Mouse (Mus musculus): ENCODE data around the gene Ralgps1. TPM values are rescaled to one million over a fixed set of nuclear protein-coding genes. Genes with fewer than 3 reads are reported as not detected.

Ralgps1 gene
- 1 to 10 TPM; 7.5 to 9.8 TPM for polyA plus RNA-seq (2017; shearing (Covaris generic))

GRCm38 (mm10) chr2:33370777-33371647, at the start of gene Ralgps1:
TSS of gene Ralgps1 (minus strand) at chr2:33371486.

GRCm38 (mm10) chr2:33215700-33216509, 155.4 kb downstream of the Ralgps1 start, which contains the start of gene Angptl2:
TSS of gene Angptl2 (plus strand) at chr2:33216069.

GRCm38 (mm10) chr2:33131500-33132092, 239.7 kb downstream of the Ralgps1 start, which contains the start of gene Garnl3:
TSS of gene Garnl3 (minus strand) at chr2:33131654.

Other genes with a start within 250 kb of the Ralgps1 start
- 1 to 10 TPM; 1.2 to 5.1 TPM for gene Garnl3, start 239.8 kb downstream of the Ralgps1 start, polyA plus RNA-seq (2017; shearing (Covaris generic))
- gene Angptl2, start 155.4 kb downstream of the Ralgps1 start, polyA plus RNA-seq (2017; shearing (Covaris generic)): 10 to 100 TPM; 19.5 to 38.0 TPM
- 1 to 10 TPM; 2.1 to 2.3 TPM for gene Zbtb34, start 59.8 kb upstream of the Ralgps1 start, polyA plus RNA-seq (2017; shearing (Covaris generic))
- gene Zbtb43, start 97.1 kb upstream of the Ralgps1 start, polyA plus RNA-seq (2017; shearing (Covaris generic)): 10 to 100 TPM; 18.2 to 22.0 TPM

Data from inflammation-experienced regulatory T-cells (primary cell).